Mouse (Mus musculus) c-Kit-positive CD71-negative TER-119-negative erythroid progenitor cells, embryonic 14.5 days (primary cell): ENCODE data around the gene Trak2.
"Not testable (repeated sequence)": the region's sequence is repeated elsewhere in the genome, so short reads cannot be mapped to it uniquely, and the experiment has no call there.

ENCODE experiments used
- DNase-seq: peaks from one replicate; pipeline ENCODE4 v3.0.0-alpha.2; 2013; ENCODE audit warnings: low read depth

The Trak2 gene

GRCm38 (mm10) chr1:58889826-58890546, 83.2 kb downstream of the Trak2 start:
- DNase-seq: no peak

DNA sequence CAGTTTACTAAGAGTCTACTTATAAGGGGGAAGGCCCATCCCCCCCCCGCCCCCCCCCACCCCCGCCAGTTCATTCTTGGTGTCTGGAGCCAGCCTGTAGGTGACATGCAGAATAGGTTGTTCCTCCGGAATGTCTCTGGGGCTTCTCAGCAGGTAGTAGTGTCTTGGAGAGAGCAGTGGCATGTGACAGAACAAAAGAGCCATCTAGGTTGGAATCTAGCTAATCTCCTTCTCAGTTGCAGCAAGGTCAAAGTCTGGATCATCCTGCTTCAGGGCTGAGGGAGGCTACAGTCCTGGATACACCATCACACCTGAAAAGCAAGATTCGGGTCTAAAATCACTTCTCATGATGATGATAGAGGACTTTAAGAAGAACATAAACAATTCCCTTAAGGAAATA, 87.6 kb downstream of the Trak2 start:
- DNase-seq: no peak

GRCm38 (mm10) chr1:58883279-58883678, 90.0 kb downstream of the Trak2 start:
- not testable (repeated sequence) for DNase-seq

GRCm38 (mm10) chr1:58879291-58879690, 93.9 kb downstream of the Trak2 start:
- DNase-seq: not testable (repeated sequence)

- DNase-seq: not testable (repeated sequence)
Observed at GRCm38 (mm10) chr1:58876500-58876899, 96.7 kb downstream of the Trak2 start.

- not testable (repeated sequence) for DNase-seq
Observed at GRCm38 (mm10) chr1:58860586-58860985, 112.6 kb downstream of the Trak2 start.

DNA sequence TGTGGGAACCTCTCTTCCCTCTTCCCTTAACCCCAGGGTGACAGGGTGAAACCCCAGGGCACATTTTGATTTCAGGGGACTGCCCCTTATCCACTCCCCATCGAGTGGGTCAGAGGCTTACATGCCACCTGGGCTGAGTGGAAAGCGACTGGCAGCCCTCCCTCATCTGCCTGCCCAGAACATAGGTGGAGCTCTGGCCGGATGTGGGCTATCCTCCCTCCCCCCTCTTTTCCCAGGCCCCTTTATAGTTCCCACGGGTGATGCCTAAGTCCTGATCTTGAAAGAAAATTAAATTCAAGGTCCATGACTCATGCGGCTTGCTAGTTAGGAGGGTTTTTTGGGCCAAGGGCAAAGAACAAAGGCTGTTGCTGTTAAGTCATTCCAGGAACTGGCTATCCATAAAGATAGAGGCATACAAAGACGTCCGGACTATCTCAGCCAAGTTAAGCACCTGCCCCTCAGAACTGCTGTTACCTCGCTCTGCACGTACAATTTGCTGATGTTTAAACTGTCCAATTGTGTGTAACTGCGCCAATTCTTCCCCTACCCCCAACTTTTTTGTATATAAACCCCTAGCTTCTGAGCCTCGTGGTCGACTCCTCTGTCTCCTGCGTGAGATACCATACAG, 113.4 kb downstream of the Trak2 start:
- DNase-seq: not testable (repeated sequence)

- DNase-seq: not testable (repeated sequence)
Observed at GRCm38 (mm10) chr1:58859131-58859530, 114.1 kb downstream of the Trak2 start.

- not testable (repeated sequence) for DNase-seq
Observed at GRCm38 (mm10) chr1:58856811-58857210, 116.4 kb downstream of the Trak2 start.
